Mouse (Mus musculus): ENCODE measurements around the gene Tlr13.

GRCm38 (mm10) chrX:106209100-106209499 lies 66.1 kb downstream of the Tlr13 start:
- TF ChIP-seq POLR2A (IDR thresholded peaks at IDR 0.05; ENCODE audit: insufficient read depth, low read depth, low read length) (no peak), CTCF (IDR thresholded peaks at IDR 0.05; ENCODE audit: insufficient read depth, low read depth, low read length) (no peak)
